Mouse (Mus musculus) intestine, postnatal 0 days (tissue): ENCODE results near the gene Tbc1d10a. TPM values are rescaled to one million over a fixed set of nuclear protein-coding genes. Genes with fewer than 3 reads are reported as not detected.

ENCODE experiments used
- ATAC-seq: fragments of 200-750 bp; cut with Nextera tagmentation; 2 replicates; pipeline ENCODE4 v1.8.0; 2017; ENCODE audit warnings: mild to moderate bottlenecking, moderate TSS enrichment, moderate library complexity
- H3K27ac ChIP-seq: fragments of 300-500 bp; sonication (generic); 2 replicates; pipeline ENCODE4 v1.5.1; 2014; ENCODE audit warnings: mild to moderate bottlenecking, low read depth, low read length, moderate library complexity
- H3K27me3 ChIP-seq: fragments of 300-500 bp; sonication (generic); replicated peaks from 2 replicates; pipeline ENCODE4 v1.6.1; 2014; ENCODE audit warnings: low read length, mixed read lengths; ENCODE audit not compliant: control insufficient read depth, insufficient read depth
- H3K36me3 ChIP-seq: fragments of 300-500 bp; sonication (generic); 2 replicates; pipeline ENCODE4 v1.6.1; 2014; ENCODE audit warnings: mild to moderate bottlenecking, moderate library complexity; ENCODE audit not compliant: control insufficient read depth, insufficient read depth
- H3K4me1 ChIP-seq: fragments of 300-500 bp; sonication (generic); replicated peaks from 2 replicates; pipeline ENCODE4 v1.6.1; 2014; ENCODE audit warnings: antibody characterized with exemption, low read length, mixed read lengths; ENCODE audit not compliant: control insufficient read depth, insufficient read depth
- H3K4me2 ChIP-seq: fragments of 300-500 bp; sonication (generic); replicated peaks from 2 replicates; pipeline ENCODE4 v1.6.1; 2014; ENCODE audit warnings: low read depth, mild to moderate bottlenecking, moderate library complexity
- H3K4me3 ChIP-seq: fragments of 300-500 bp; sonication (generic); 2 replicates; pipeline ENCODE4 v1.5.1; 2014; ENCODE audit warnings: low read depth, low read length
- H3K9ac ChIP-seq: fragments of 300-500 bp; sonication (generic); 2 replicates; pipeline ENCODE4 v1.6.1; 2014; ENCODE audit warnings: mild to moderate bottlenecking, low read depth, low read length
- H3K9me3 ChIP-seq: fragments of 300-500 bp; sonication (generic); 2 replicates; pipeline ENCODE4 v1.6.1; 2016; ENCODE audit warnings: mixed run types; ENCODE audit not compliant: control insufficient read depth
- CTCF ChIP-seq: sonication (generic); IDR thresholded peaks from 2 replicates; pipeline ENCODE4 v1.5.1; 2016; ENCODE audit warnings: low read depth, mild to moderate bottlenecking, control low read depth, antibody characterized with exemption, moderate library complexity
- WGBS: fragments of 180-500 bp; shearing (Covaris S2); extraction: QIAGEN DNeasy Blood & Tissue Kit; methylation state at CpG from one replicate; pipeline ENCODE4 v1.1.7; 2014; 5-methylcytosine and 5-hydroxymethylcytosine counted together
- polyA plus RNA-seq: library from polyadenylated mRNA; unstranded; fragments of >200 nt; fragmentation: Nextera tagmentation; extraction: Ambion mirVana; gene quantifications from 2 replicates; pipeline ENCODE4 v1.2.1, GENCODE M21; 2015

Gene Tbc1d10a
- polyA plus RNA-seq, 1 experiment from 2014 or later = 37.2 TPM

DNA sequence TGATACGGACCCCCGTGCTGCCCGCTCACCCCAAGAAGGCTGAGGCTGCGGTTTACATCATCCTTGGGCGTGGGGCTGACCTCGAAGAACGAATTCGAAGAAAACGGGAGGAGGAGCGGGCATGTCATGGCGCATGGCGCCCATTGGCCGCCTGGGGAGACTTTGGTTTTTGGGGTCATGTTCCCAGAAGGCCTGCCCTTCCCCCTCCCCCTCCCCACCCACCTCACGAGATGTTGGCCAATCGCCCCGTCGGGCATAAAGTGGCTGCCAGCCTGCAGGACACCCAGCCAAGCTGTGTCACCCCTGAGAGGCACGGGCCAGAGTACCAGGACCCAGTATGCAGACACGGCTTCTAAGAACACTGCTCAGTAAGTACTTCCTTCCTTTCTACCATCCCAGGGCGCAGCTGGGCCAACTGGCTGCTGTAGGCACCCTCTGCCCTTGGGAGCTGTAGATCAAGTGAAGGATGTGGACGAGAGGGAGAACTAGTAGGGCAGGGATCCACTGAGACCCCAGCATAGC lies 50.0 kb downstream of the Tbc1d10a start:
- Histone ChIP-seq H3K4me1 (no peaks in the 10 kb centered on the region), H3K27me3 (no peaks in the 10 kb centered on the region), H3K9me3 (no peaks in the 10 kb centered on the region), H3K4me3 (no peak overlapping the region), H3K9ac (no peak overlapping the region), H3K4me2 (no peak overlapping the region), H3K27ac (no peak overlapping the region), H3K36me3 (no peaks in the 10 kb centered on the region)
- no peak for TF ChIP-seq CTCF
- 84% methylated on average over 21 of the region's 21 CpGs for WGBS
- ATAC-seq = no peak

GRCm38 (mm10) chr11:4237389-4237912 lies 50.9 kb downstream of the Tbc1d10a start:
- Histone ChIP-seq H3K4me2 (no peak overlapping the region), H3K9ac (no peak overlapping the region), H3K27ac (no peak overlapping the region), H3K4me3 (no peak overlapping the region), H3K4me1 (no peaks in the 10 kb centered on the region), H3K36me3 (no peaks in the 10 kb centered on the region), H3K27me3 (no peaks in the 10 kb centered on the region), H3K9me3 (no peaks in the 10 kb centered on the region)
- TF ChIP-seq CTCF = peak; percentile 39
- ATAC-seq = no peak
- WGBS = 78% methylated on average over 18 of the region's 18 CpGs

DNA sequence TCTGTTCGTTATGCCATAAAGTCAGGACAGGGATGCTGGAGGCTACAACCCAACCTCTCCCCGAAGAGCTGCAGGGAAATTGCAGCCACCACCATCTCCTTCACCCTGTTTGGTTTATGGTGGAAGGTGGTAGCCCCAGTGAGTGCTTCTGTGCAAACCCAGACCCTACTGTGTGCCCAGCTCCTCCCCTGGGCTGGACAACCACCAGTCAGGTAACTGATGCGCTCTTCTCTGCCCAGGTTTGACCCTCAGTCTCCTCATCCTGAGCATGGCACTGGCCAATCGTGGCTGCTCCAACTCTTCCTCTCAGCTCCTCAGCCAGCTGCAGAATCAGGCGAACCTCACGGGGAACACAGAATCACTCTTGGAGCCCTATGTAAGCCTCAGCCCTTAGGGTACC lies 51.6 kb downstream of the Tbc1d10a start:
- no peak for TF ChIP-seq CTCF

DNA sequence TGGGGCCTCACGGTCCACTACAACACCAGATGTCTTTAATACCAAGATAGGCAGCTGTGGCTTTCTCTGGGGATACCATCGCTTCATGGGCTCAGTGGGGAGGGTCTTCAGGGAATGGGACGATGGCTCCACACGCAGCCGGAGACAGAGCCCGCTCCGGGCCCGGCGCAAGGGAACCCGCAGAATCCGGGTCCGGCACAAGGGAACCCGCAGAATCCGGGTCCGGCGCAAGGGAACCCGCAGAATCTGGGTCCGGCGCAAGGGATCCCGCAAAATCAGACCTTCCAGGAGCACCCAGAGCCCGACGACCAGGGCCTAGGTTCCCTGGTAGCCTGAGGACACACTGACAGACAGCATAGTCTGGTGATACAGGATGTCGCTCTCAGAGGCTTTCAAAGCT lies 53.1 kb downstream of the Tbc1d10a start:
- no peak for ATAC-seq
- no peak overlapping the region for H3K4me3 ChIP-seq
- no peaks in the 10 kb centered on the region for H3K36me3 ChIP-seq
- H3K4me1 ChIP-seq = no peaks in the 10 kb centered on the region
- no peak overlapping the region for H3K9ac ChIP-seq
- TF ChIP-seq CTCF = no peak
- H3K9me3 ChIP-seq = no peaks in the 10 kb centered on the region
- no peaks in the 10 kb centered on the region for H3K27me3 ChIP-seq
- no peak overlapping the region for H3K4me2 ChIP-seq
- 95% methylated on average over 23 of the region's 23 CpGs for WGBS
- no peak overlapping the region for H3K27ac ChIP-seq

More for the DNA sequence above, 51.6 kb downstream of the Tbc1d10a start:
- Histone ChIP-seq H3K9me3 (no peaks in the 10 kb centered on the region), H3K4me2 (no peak overlapping the region), H3K27me3 (no peaks in the 10 kb centered on the region), H3K4me1 (no peaks in the 10 kb centered on the region), H3K36me3 (no peaks in the 10 kb centered on the region), H3K27ac (no peak overlapping the region), H3K4me3 (no peak overlapping the region), H3K9ac (no peak overlapping the region)
- ATAC-seq = no peak
- 83% methylated on average over 6 of the region's 6 CpGs for WGBS

DNA sequence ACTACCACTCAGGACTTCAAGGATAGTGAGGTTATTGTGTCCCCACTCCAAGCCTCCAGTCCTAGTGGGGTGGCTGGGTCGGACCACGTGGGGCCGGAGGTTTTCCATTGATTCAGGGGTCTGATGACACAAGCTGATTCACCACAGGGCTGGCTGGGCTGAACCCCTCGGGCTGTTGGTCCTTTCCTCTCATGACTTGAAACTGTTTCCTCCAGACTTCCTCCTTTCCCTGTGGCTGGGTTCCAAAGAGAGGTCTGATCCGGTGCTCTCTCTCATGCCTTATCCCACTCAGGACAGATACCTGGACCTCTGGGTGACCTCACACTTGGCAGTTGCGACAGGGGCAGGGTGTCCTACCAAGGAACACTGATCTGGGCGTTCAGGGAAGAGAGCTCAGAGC lies 53.6 kb downstream of the Tbc1d10a start:
- no peak for TF ChIP-seq CTCF
- Histone ChIP-seq H3K9me3 (no peaks in the 10 kb centered on the region), H3K27ac (no peak overlapping the region), H3K27me3 (no peaks in the 10 kb centered on the region), H3K4me3 (no peak overlapping the region), H3K4me2 (no peak overlapping the region), H3K36me3 (no peaks in the 10 kb centered on the region), H3K4me1 (no peaks in the 10 kb centered on the region), H3K9ac (no peak overlapping the region)
- ATAC-seq = no peak
- 74% methylated on average over 7 of the region's 7 CpGs for WGBS

- Histone ChIP-seq H3K4me3 (no peak overlapping the region), H3K4me2 (no peak overlapping the region; the same call in 1 of the 2 replicates), H3K36me3 (no peaks in the 10 kb centered on the region), H3K9me3 (no peaks in the 10 kb centered on the region), H3K9ac (no peak overlapping the region), H3K4me1 (no peaks in the 10 kb centered on the region), H3K27ac (peak overlapping the region; percentile 62), H3K27me3 (no peaks in the 10 kb centered on the region)
- TF ChIP-seq CTCF = no peak
- 44% methylated on average over 4 of the region's 4 CpGs for WGBS
- peak; percentile 67 for ATAC-seq
These were observed 54.6 kb downstream of the Tbc1d10a start for GRCm38 (mm10) chr11:4241180-4241579.
